Mouse (Mus musculus) lung, postnatal 25 days (tissue): Measurements from ENCODE around the gene Mrln.
"Not testable (repeated sequence)": the region's sequence is repeated elsewhere in the genome, so short reads cannot be mapped to it uniquely, and the experiment has no call there.

Experiments used
- DNase-seq: peaks from one replicate; pipeline ENCODE4 v3.0.0; 2022; ENCODE audit warnings: low spot score

The Mrln gene

GRCm38 (mm10) chr10:70195279-70195678, 9.2 kb upstream of the Mrln start:
- no peak for DNase-seq

- peak; percentile 48 for DNase-seq
These were observed 8.7 kb upstream of the Mrln start for GRCm38 (mm10) chr10:70195786-70196185.

GRCm38 (mm10) chr10:70196666-70197065, 7.8 kb upstream of the Mrln start:
- DNase-seq = peak; percentile 50

- DNase-seq = no peak
These were observed 6.9 kb upstream of the Mrln start for GRCm38 (mm10) chr10:70197601-70198000.

GRCm38 (mm10) chr10:70198012-70198411, 6.5 kb upstream of the Mrln start:
- no peak for DNase-seq

- DNase-seq = no peak
These were observed 5.5 kb upstream of the Mrln start for GRCm38 (mm10) chr10:70198951-70199463.

GRCm38 (mm10) chr10:70199466-70200210, 4.8 kb upstream of the Mrln start:
- DNase-seq = no peak

GRCm38 (mm10) chr10:70200889-70201500, 3.5 kb upstream of the Mrln start:
- peak; percentile 68 for DNase-seq

- DNase-seq = no peak
These were observed 6.8 kb downstream of the Mrln start for GRCm38 (mm10) chr10:70211281-70211680.

GRCm38 (mm10) chr10:70220971-70221370, 16.5 kb downstream of the Mrln start:
- no peak for DNase-seq

GRCm38 (mm10) chr10:70222231-70222630, 17.8 kb downstream of the Mrln start:
- not testable (repeated sequence) for DNase-seq

GRCm38 (mm10) chr10:70224571-70224970, 20.1 kb downstream of the Mrln start:
- DNase-seq = no peak

GRCm38 (mm10) chr10:70225760-70226159, 21.3 kb downstream of the Mrln start:
- DNase-seq = peak; percentile 81

- DNase-seq = peak; percentile 67
These were observed 22.1 kb downstream of the Mrln start for GRCm38 (mm10) chr10:70226608-70227007.

GRCm38 (mm10) chr10:70230352-70230751, 25.9 kb downstream of the Mrln start:
- DNase-seq = no peak

GRCm38 (mm10) chr10:70237936-70238335, 33.5 kb downstream of the Mrln start:
- DNase-seq = no peak

GRCm38 (mm10) chr10:70242751-70243444, 38.4 kb downstream of the Mrln start:
- no peak for DNase-seq

GRCm38 (mm10) chr10:70244921-70245558, 40.6 kb downstream of the Mrln start, which contains the start of gene Slc16a9:
TSS of gene Slc16a9 (plus strand) at chr10:70245100.
- DNase-seq = peak; percentile 76

- DNase-seq = no peak
These were observed 41.1 kb downstream of the Mrln start for GRCm38 (mm10) chr10:70245559-70245945.

GRCm38 (mm10) chr10:70246076-70246475, 41.6 kb downstream of the Mrln start:
- no peak for DNase-seq

GRCm38 (mm10) chr10:70250354-70250753, 45.9 kb downstream of the Mrln start:
- no peak for DNase-seq

GRCm38 (mm10) chr10:70250766-70251165, 46.3 kb downstream of the Mrln start:
- peak; percentile 49 for DNase-seq
